ENCODE assay signal across 8 mouse cellular contexts in genomic region chr10:25432351-25432750, GRCm38 (mm10).
DNase-seq lines count a peak whose midpoint lies in the region; ATAC-seq and TF ChIP-seq lines count a peak whose summit lies in the region.

No protein-coding gene starts in this region.

- no peak for ATAC-seq in hindbrain, embryonic 15.5 days (ENCODE audit: low FRiP score, low read depth)
- ATAC-seq in hindbrain, postnatal 0 days: no peak
- no peak for ATAC-seq in kidney, embryonic 16.5 days (ENCODE audit: low FRiP score, low TSS enrichment)

- no peak overlapping the region for H3K4me3 ChIP-seq in hindbrain, embryonic 15.5 days
- H3K4me3 ChIP-seq in hindbrain, postnatal 0 days (ENCODE audit: low read length): no peak overlapping the region
- H3K4me3 ChIP-seq in kidney, embryonic 16.5 days (ENCODE audit: low read length): no peak overlapping the region
- H3K4me3 ChIP-seq in myocyte: peak overlapping the region; percentile 3

- no peak for DNase-seq in hindbrain, postnatal 0 days (ENCODE audit: low spot score)
- peak; percentile 53 to 79 for DNase-seq in gastrocnemius, postnatal 4 days (ENCODE audit: low spot score in 2 of 2)
- no peak for DNase-seq in adrenal gland, adult 18-20 months (ENCODE audit: low spot score in 2 of 2)
- DNase-seq in adrenal gland, adult 8-10 months: no peak
- no peak for DNase-seq in layer of hippocampus, adult 9-11 months

- 0 out of 2 replicates have a peak overlapping the region, but pooled peaks have one; percentile 15 for H3K27ac ChIP-seq in hindbrain, embryonic 15.5 days (replicated peaks)
- no peak overlapping the region for H3K27ac ChIP-seq in hindbrain, postnatal 0 days
- peak overlapping the region; percentile 34; the same call in 1 of the 2 replicates for H3K27ac ChIP-seq in kidney, embryonic 16.5 days (ENCODE audit: low read length)

- WGBS in hindbrain, embryonic 15.5 days: 67% methylated on average over 10 of the region's 10 CpGs
- 63% methylated on average over 10 of the region's 10 CpGs for WGBS in hindbrain, postnatal 0 days
- 41% methylated on average over 10 of the region's 10 CpGs for WGBS in kidney, embryonic 16.5 days

- no peak for TF ChIP-seq POLR2A in myocyte (IDR thresholded peaks at IDR 0.05; ENCODE audit: insufficient read length, low read depth)

- H3K9me3 ChIP-seq in hindbrain, embryonic 15.5 days: no peaks in the 10 kb centered on the region
- no peaks in the 10 kb centered on the region for H3K9me3 ChIP-seq in hindbrain, postnatal 0 days (ENCODE audit: low read length)
- H3K9me3 ChIP-seq in kidney, embryonic 16.5 days (ENCODE audit: low read length): no peaks in the 10 kb centered on the region

- H3K4me2 ChIP-seq in hindbrain, embryonic 15.5 days: no peak overlapping the region
- H3K4me2 ChIP-seq in hindbrain, postnatal 0 days (ENCODE audit: low read depth, low read length): no peak overlapping the region
- H3K4me2 ChIP-seq in kidney, embryonic 16.5 days (replicated peaks; ENCODE audit: low read depth, low read length): peak overlapping the region; percentile 2; the same call in 1 of the 2 replicates
- peak overlapping the region; percentile 96 for H3K4me2 ChIP-seq in myocyte (ENCODE audit: low read depth)

- H3ac ChIP-seq in myocyte (ENCODE audit: control insufficient read depth, insufficient read length): no peak overlapping the region

- TF ChIP-seq CTCF in hindbrain, postnatal 0 days (IDR thresholded peaks at IDR 0.05; ENCODE audit: low read depth): no peak

- H3K27me3 ChIP-seq in hindbrain, embryonic 15.5 days: no peaks in the 10 kb centered on the region
- H3K27me3 ChIP-seq in hindbrain, postnatal 0 days (ENCODE audit: insufficient read depth, low read length): no peaks in the 10 kb centered on the region
- H3K27me3 ChIP-seq in kidney, embryonic 16.5 days (ENCODE audit: insufficient read depth, low read length): no peaks in the 10 kb centered on the region
- H3K27me3 ChIP-seq in myocyte (ENCODE audit: control insufficient read depth, insufficient read depth, insufficient read length): no peaks in the 10 kb centered on the region

- H3K79me2 ChIP-seq in myocyte (ENCODE audit: control insufficient read depth, insufficient read depth): peaks cover 72% of the 10 kb centered on the region

- H3K4me1 ChIP-seq in hindbrain, embryonic 15.5 days (replicated peaks): 0 out of 2 replicates have a peak, but pooled peaks cover 3% of the 10 kb centered on the region
- H3K4me1 ChIP-seq in hindbrain, postnatal 0 days (ENCODE audit: insufficient read depth, low read length): no peaks in the 10 kb centered on the region
- peaks cover 48% of the 10 kb centered on the region for H3K4me1 ChIP-seq in kidney, embryonic 16.5 days (ENCODE audit: insufficient read depth, low read length)

- no peak overlapping the region for H3K9ac ChIP-seq in hindbrain, embryonic 15.5 days
- no peak overlapping the region for H3K9ac ChIP-seq in hindbrain, postnatal 0 days (replicated peaks; ENCODE audit: low read length)
- no peak overlapping the region for H3K9ac ChIP-seq in kidney, embryonic 16.5 days (replicated peaks; ENCODE audit: low read length)

- H3K36me3 ChIP-seq in hindbrain, embryonic 15.5 days: no peaks in the 10 kb centered on the region
- H3K36me3 ChIP-seq in hindbrain, postnatal 0 days (ENCODE audit: insufficient read depth, low read length): no peaks in the 10 kb centered on the region
- no peaks in the 10 kb centered on the region for H3K36me3 ChIP-seq in kidney, embryonic 16.5 days (ENCODE audit: insufficient read depth, low read length)
- H3K36me3 ChIP-seq in myocyte (ENCODE audit: control insufficient read depth, insufficient read depth): no peaks in the 10 kb centered on the region

TF ChIP-seq in myocyte, 11 proteins besides CTCF, POLR2A, EP300 and RAD21:
- TF ChIP-seq MAX (IDR thresholded peaks at IDR 0.05; ENCODE audit: low read depth): no peak
- TF ChIP-seq REST (IDR thresholded peaks at IDR 0.05; ENCODE audit: insufficient read depth, insufficient read length): no peak
- no peak for TF ChIP-seq SRF (IDR thresholded peaks at IDR 0.05; ENCODE audit: control insufficient read depth, insufficient read length, low read depth)
- TF ChIP-seq MYOG (IDR thresholded peaks at IDR 0.05; ENCODE audit: control insufficient read depth in 1 of 3, insufficient read depth in 1 of 3, insufficient read length in 2 of 3, low read depth in 2 of 3): no peak
- TF ChIP-seq MYOD1 (IDR thresholded peaks at IDR 0.05; ENCODE audit: control insufficient read depth in 1 of 3, insufficient read length in 2 of 3, low read depth in 2 of 3): no peak

Comparison
In these comparisons a context has a peak if more than half of its experiments do, and no peak if none do; other contexts are left out.
1. H3K4me2 ChIP-seq: peak in kidney, embryonic 16.5 days (single experiment) and myocyte (single experiment); none in hindbrain, embryonic 15.5 days (single experiment) and hindbrain, postnatal 0 days (single experiment).
2. DNase-seq: peak in gastrocnemius, postnatal 4 days (2 of 2); none in hindbrain, postnatal 0 days (single experiment), adrenal gland, adult 18-20 months (0 of 2), adrenal gland, adult 8-10 months (single experiment) and layer of hippocampus, adult 9-11 months (single experiment).